Mouse (Mus musculus) ovary, adult 2 months (tissue): ENCODE data around the gene Dmp1. TPM values are rescaled to one million over a fixed set of nuclear protein-coding genes. Genes with fewer than 3 reads are reported as not detected.

Experiments used
- polyA plus RNA-seq: library from polyadenylated mRNA; depleted of rRNA; stranded (reverse); fragments of >200 nt; gene quantifications from 2 replicates; pipeline ENCODE4 v1.2.3, GENCODE M21; 2012; rRNA removed

Gene Dmp1
- 0.12 and 0.28 TPM in 2 replicates for polyA plus RNA-seq

GRCm38 (mm10) chr5:104202351-104202750 is at the start of gene Dmp1:
Dmp1 (plus strand) TSS chr5:104202613.

GRCm38 (mm10) chr5:104170412-104170811 is 32.0 kb upstream of the Dmp1 start, which contains the start of gene Dspp:
Dspp (plus strand) TSS chr5:104170712.

Other genes with a start within 250 kb of the Dmp1 start
- gene Hsd17b13, start 225.2 kb upstream of the Dmp1 start, polyA plus RNA-seq, result 0.37 TPM in 1 of 2 replicates, not detected in the other
- 39.5 and 40.0 TPM in 2 replicates for gene Hsd17b11, start 180.7 kb upstream of the Dmp1 start, polyA plus RNA-seq
- 69.0 and 77.8 TPM in 2 replicates for gene Nudt9, start 156.3 kb upstream of the Dmp1 start, polyA plus RNA-seq
- not detected in 2 replicates for gene Gm17660, start 125.0 kb upstream of the Dmp1 start, polyA plus RNA-seq
- gene Sparcl1, start 88.9 kb upstream of the Dmp1 start, polyA plus RNA-seq, result 140 and 198 TPM in 2 replicates
- not detected in 2 replicates for gene Dspp, start 31.9 kb upstream of the Dmp1 start, polyA plus RNA-seq
- not detected in 2 replicates for gene Ibsp, start 96.6 kb downstream of the Dmp1 start, polyA plus RNA-seq
- gene Mepe, start 122.7 kb downstream of the Dmp1 start, polyA plus RNA-seq, result not detected in 2 replicates
- 27.6 and 36.6 TPM in 2 replicates for gene Spp1, start 232.5 kb downstream of the Dmp1 start, polyA plus RNA-seq